Mouse (Mus musculus) midbrain, embryonic 11.5 days (tissue): Measurements from ENCODE around the gene Lypd4. TPM values are rescaled to one million over a fixed set of nuclear protein-coding genes. Genes with fewer than 3 reads are reported as not detected.

Source experiments
- ATAC-seq: fragments of 200-750 bp; cut with Nextera tagmentation; 2 replicates; pipeline ENCODE4 v1.8.0; 2017; ENCODE audit warnings: moderate TSS enrichment, moderate library complexity; ENCODE audit not compliant: low FRiP score
- DNase-seq: peaks from one replicate; pipeline ENCODE4 v3.0.0; 2015; ENCODE audit warnings: low spot score; ENCODE audit errors: missing footprints
- H3K27ac ChIP-seq: fragments of 300-500 bp; sonication (generic); 2 replicates; pipeline ENCODE4 v1.5.1; 2014; ENCODE audit warnings: low read depth, low read length
- H3K27me3 ChIP-seq: fragments of 300-500 bp; sonication (generic); 2 replicates; pipeline ENCODE4 v1.6.1; 2014; ENCODE audit warnings: mild to moderate bottlenecking, low read length, moderate library complexity, mixed read lengths; ENCODE audit not compliant: control insufficient read depth, insufficient read depth
- H3K36me3 ChIP-seq: fragments of 300-500 bp; sonication (generic); 2 replicates; pipeline ENCODE4 v1.6.1; 2014; ENCODE audit warnings: mild to moderate bottlenecking, low read length, moderate library complexity, mixed read lengths; ENCODE audit not compliant: control insufficient read depth, insufficient read depth
- H3K4me1 ChIP-seq: fragments of 300-500 bp; sonication (generic); 2 replicates; pipeline ENCODE4 v1.6.1; 2014; ENCODE audit warnings: low read length; ENCODE audit not compliant: control insufficient read depth, insufficient read depth
- H3K4me2 ChIP-seq: fragments of 300-500 bp; sonication (generic); 2 replicates; pipeline ENCODE4 v1.6.1; 2014; ENCODE audit warnings: mild to moderate bottlenecking, moderate library complexity
- H3K4me3 ChIP-seq: fragments of 300-500 bp; sonication (generic); 2 replicates; pipeline ENCODE4 v1.5.1; 2014; ENCODE audit warnings: low read depth, low read length
- H3K9ac ChIP-seq: fragments of 300-500 bp; sonication (generic); 2 replicates; pipeline ENCODE4 v1.6.1; 2014; ENCODE audit warnings: low read length
- H3K9me3 ChIP-seq: fragments of 300-500 bp; sonication (generic); 2 replicates; pipeline ENCODE4 v1.6.1; 2016; ENCODE audit warnings: low read length; ENCODE audit not compliant: control insufficient read depth
- WGBS: fragments of 180-500 bp; shearing (Covaris S2); extraction: QIAGEN DNeasy Blood & Tissue Kit; methylation state at CpG from one replicate; pipeline ENCODE4 v1.1.7; 2014; 5-methylcytosine and 5-hydroxymethylcytosine counted together
- polyA plus RNA-seq: library from polyadenylated mRNA; unstranded; fragments of >200 nt; fragmentation: Nextera tagmentation; extraction: Ambion mirVana; gene quantifications from 2 replicates; pipeline ENCODE4 v1.2.1, GENCODE M21; 2014

The Lypd4 gene
- polyA plus RNA-seq, 1 experiment from 2014 or later = not detected

GRCm38 (mm10) chr7:24883896-24884692, 14.4 kb upstream of the Lypd4 start, which contains the start of gene Rps19:
Gene Rps19, plus strand, starts transcription at chr7:24884371.
- no peaks in the 10 kb centered on the region for H3K9me3 ChIP-seq
- WGBS = under 1% methylated on average over 56 of the region's 57 CpGs

GRCm38 (mm10) chr7:24882416-24883199, 12.9 kb upstream of the Lypd4 start:
- Histone ChIP-seq H3K36me3 (peaks cover 7% of the 10 kb centered on the region), H3K4me2 (no peak overlapping the region), H3K4me1 (peaks cover 21% of the 10 kb centered on the region), H3K9me3 (no peaks in the 10 kb centered on the region), H3K27ac (no peak overlapping the region), H3K9ac (no peak overlapping the region), H3K4me3 (no peak overlapping the region), H3K27me3 (no peaks in the 10 kb centered on the region)
- 91% methylated on average over 9 of the region's 9 CpGs for WGBS
- ATAC-seq (no peak), DNase-seq (peak; percentile 62)

More at GRCm38 (mm10) chr7:24883896-24884692, 14.4 kb upstream of the Lypd4 start, which contains the start of gene Rps19:
- Histone ChIP-seq H3K27ac (peak within 1 kb of the TSS; percentile 80), H3K27me3 (no peaks in the 10 kb centered on the region), H3K4me2 (peak within 1 kb of the TSS; percentile 80), H3K4me3 (peak within 1 kb of the TSS; percentile 100), H3K4me1 (peaks cover 21% of the 10 kb centered on the region), H3K36me3 (peaks cover 16% of the 10 kb centered on the region), H3K9ac (peak within 1 kb of the TSS; percentile 100)
- peak; percentile 100 for DNase-seq
- ATAC-seq = peak; percentile 93

GRCm38 (mm10) chr7:24879620-24880019, 9.9 kb upstream of the Lypd4 start:
- 17% methylated on average over 2 of the region's 2 CpGs for WGBS
- Histone ChIP-seq H3K36me3 (no peaks in the 10 kb centered on the region), H3K4me1 (no peaks in the 10 kb centered on the region), H3K9ac (peak overlapping the region; percentile 20; the same call in 1 of the 2 replicates), H3K9me3 (no peaks in the 10 kb centered on the region), H3K27ac (no peak overlapping the region), H3K27me3 (no peaks in the 10 kb centered on the region), H3K4me2 (no peak overlapping the region), H3K4me3 (no peak overlapping the region)
- ATAC-seq (no peak), DNase-seq (peak; percentile 85)

GRCm38 (mm10) chr7:24877588-24877987, 7.8 kb upstream of the Lypd4 start:
- ATAC-seq = no peak
- Histone ChIP-seq H3K4me2 (no peak overlapping the region), H3K9ac (no peak overlapping the region), H3K4me3 (no peak overlapping the region), H3K4me1 (no peaks in the 10 kb centered on the region), H3K27me3 (no peaks in the 10 kb centered on the region), H3K9me3 (no peaks in the 10 kb centered on the region), H3K36me3 (no peaks in the 10 kb centered on the region), H3K27ac (no peak overlapping the region)
- 84% methylated on average over 3 of the region's 3 CpGs for WGBS
- peak; percentile 28 for DNase-seq

- H3K27ac ChIP-seq = no peak overlapping the region
- H3K4me3 ChIP-seq = no peak overlapping the region
- no peaks in the 10 kb centered on the region; the same call in 1 of the 2 replicates for H3K9me3 ChIP-seq
- no peak overlapping the region for H3K4me2 ChIP-seq
- ATAC-seq = no peak; the same call in 1 of the 2 replicates
- no peaks in the 10 kb centered on the region for H3K4me1 ChIP-seq
- H3K9ac ChIP-seq = no peak overlapping the region
- H3K36me3 ChIP-seq = no peaks in the 10 kb centered on the region
- H3K27me3 ChIP-seq = peaks cover 2% of the 10 kb centered on the region; the same call in 1 of the 2 replicates
- WGBS = 53% methylated on average over 17 of the region's 17 CpGs
- peak; percentile 83 for DNase-seq
Observed at GRCm38 (mm10) chr7:24869080-24869479, 661 bp downstream of the Lypd4 start.

GRCm38 (mm10) chr7:24864156-24864555, 5.6 kb downstream of the Lypd4 start:
- H3K36me3 ChIP-seq = no peaks in the 10 kb centered on the region
- no peaks in the 10 kb centered on the region for H3K27me3 ChIP-seq
- H3K9me3 ChIP-seq = no peaks in the 10 kb centered on the region
- H3K9ac ChIP-seq = no peak overlapping the region
- 27% methylated on average over 6 of the region's 6 CpGs for WGBS
- ATAC-seq (no peak), DNase-seq (peak; percentile 82)
- H3K4me2 ChIP-seq = no peak overlapping the region
- H3K4me1 ChIP-seq = no peaks in the 10 kb centered on the region
- no peak overlapping the region for H3K27ac ChIP-seq
- no peak overlapping the region for H3K4me3 ChIP-seq

- DNase-seq (peak; percentile 79), ATAC-seq (no peak)
- Histone ChIP-seq H3K4me3 (no peak overlapping the region), H3K4me2 (no peak overlapping the region), H3K36me3 (no peaks in the 10 kb centered on the region), H3K4me1 (no peaks in the 10 kb centered on the region), H3K9ac (no peak overlapping the region), H3K27me3 (no peaks in the 10 kb centered on the region), H3K9me3 (no peaks in the 10 kb centered on the region), H3K27ac (no peak overlapping the region)
- WGBS = 88% methylated on average over 4 of the region's 4 CpGs
Observed at GRCm38 (mm10) chr7:24862853-24863252, 6.9 kb downstream of the Lypd4 start.

- Histone ChIP-seq H3K4me1 (no peaks in the 10 kb centered on the region), H3K9me3 (no peaks in the 10 kb centered on the region), H3K4me3 (no peak within 1 kb of the TSS), H3K27ac (no peak within 1 kb of the TSS), H3K27me3 (no peaks in the 10 kb centered on the region), H3K9ac (no peak within 1 kb of the TSS), H3K36me3 (no peaks in the 10 kb centered on the region), H3K4me2 (no peak within 1 kb of the TSS)
- 93% methylated on average over 7 of the region's 7 CpGs for WGBS
- ATAC-seq (no peak), DNase-seq (no peak)
Observed at GRCm38 (mm10) chr7:24861913-24862312, 7.8 kb downstream of the Lypd4 start, which contains the start of gene Gm9844. Gene Gm9844, plus strand, starts transcription at chr7:24862213.

- H3K27ac ChIP-seq = no peak overlapping the region
- no peaks in the 10 kb centered on the region for H3K9me3 ChIP-seq
- H3K4me1 ChIP-seq = no peaks in the 10 kb centered on the region
- ATAC-seq (no peak), DNase-seq (no peak)
- no peak overlapping the region for H3K4me2 ChIP-seq
- no peaks in the 10 kb centered on the region for H3K36me3 ChIP-seq
- H3K9ac ChIP-seq = no peak overlapping the region
- H3K27me3 ChIP-seq = no peaks in the 10 kb centered on the region
- H3K4me3 ChIP-seq = no peak overlapping the region
- 81% methylated on average over 5 of the region's 5 CpGs for WGBS
Observed at GRCm38 (mm10) chr7:24859234-24859633, 10.5 kb downstream of the Lypd4 start.
